Mouse (Mus musculus) forebrain, embryonic 16.5 days (tissue): ENCODE measurements around the gene Has1. TPM values are rescaled to one million over a fixed set of nuclear protein-coding genes. Genes with fewer than 3 reads are reported as not detected.
A peak's percentile ranks its signal among the peaks of the same experiment; 100 is the strongest.

ENCODE experiments used
- ATAC-seq: fragments of 200-750 bp; cut with Nextera tagmentation; 2 replicates; pipeline ENCODE4 v1.8.0; 2017; ENCODE audit warnings: mild to moderate bottlenecking, moderate library complexity
- H3K27ac ChIP-seq: fragments of 300-500 bp; sonication (generic); 2 replicates; pipeline ENCODE4 v1.5.1; 2014; ENCODE audit warnings: low read length, control low read depth
- H3K27me3 ChIP-seq: fragments of 300-500 bp; sonication (generic); replicated peaks from 2 replicates; pipeline ENCODE4 v1.6.1; 2014; ENCODE audit warnings: low read length; ENCODE audit not compliant: control insufficient read depth, insufficient read depth
- H3K36me3 ChIP-seq: fragments of 300-500 bp; sonication (generic); 2 replicates; pipeline ENCODE4 v1.6.1; 2014; ENCODE audit not compliant: control insufficient read depth, insufficient read depth
- H3K4me1 ChIP-seq: fragments of 300-500 bp; sonication (generic); replicated peaks from 2 replicates; pipeline ENCODE4 v1.6.1; 2014; ENCODE audit warnings: low read length; ENCODE audit not compliant: control insufficient read depth, insufficient read depth
- H3K4me2 ChIP-seq: fragments of 300-500 bp; sonication (generic); 2 replicates; pipeline ENCODE4 v1.6.1; 2014; ENCODE audit warnings: mild to moderate bottlenecking, low read length, control low read depth
- H3K4me3 ChIP-seq: fragments of 300-500 bp; sonication (generic); replicated peaks from 2 replicates; pipeline ENCODE4 v1.5.1; 2014; ENCODE audit warnings: mild to moderate bottlenecking, low read length, control low read depth
- H3K9ac ChIP-seq: fragments of 300-500 bp; sonication (generic); replicated peaks from 2 replicates; pipeline ENCODE4 v1.6.1; 2014; ENCODE audit warnings: low read depth, low read length, control low read depth
- H3K9me3 ChIP-seq: fragments of 300-500 bp; sonication (generic); 2 replicates; pipeline ENCODE4 v1.6.1; 2016; ENCODE audit warnings: low read length; ENCODE audit not compliant: control insufficient read depth
- WGBS: fragments of 180-500 bp; shearing (Covaris S2); extraction: QIAGEN DNeasy Blood & Tissue Kit; methylation state at CpG from one replicate; pipeline ENCODE4 v1.1.7; 2014; 5-methylcytosine and 5-hydroxymethylcytosine counted together
- polyA plus RNA-seq: library from polyadenylated mRNA; unstranded; fragments of >200 nt; fragmentation: Nextera tagmentation; extraction: Ambion mirVana; gene quantifications from 2 replicates; pipeline ENCODE4 v1.2.1, GENCODE M21; 2015

Has1 gene
- polyA plus RNA-seq, 1 experiment from 2014 or later: 0.92 TPM

GRCm38 (mm10) chr17:17871697-17872096 lies 16.7 kb upstream of the Has1 start:
- no peak for ATAC-seq
- Histone ChIP-seq H3K4me3 (no peak overlapping the region), H3K9me3 (peaks cover 3% of the 10 kb centered on the region; the same call in 1 of the 2 replicates), H3K27ac (no peak overlapping the region), H3K9ac (no peak overlapping the region), H3K4me2 (no peak overlapping the region), H3K27me3 (no peaks in the 10 kb centered on the region), H3K36me3 (no peaks in the 10 kb centered on the region), H3K4me1 (no peaks in the 10 kb centered on the region)
- 90% methylated on average over 2 of the region's 2 CpGs for WGBS

GRCm38 (mm10) chr17:17870892-17871550 lies 16.0 kb upstream of the Has1 start:
- Histone ChIP-seq H3K4me2 (no peak overlapping the region), H3K27me3 (no peaks in the 10 kb centered on the region), H3K4me3 (no peak overlapping the region), H3K27ac (no peak overlapping the region), H3K9ac (no peak overlapping the region), H3K36me3 (no peaks in the 10 kb centered on the region), H3K4me1 (no peaks in the 10 kb centered on the region), H3K9me3 (peaks cover 3% of the 10 kb centered on the region; the same call in 1 of the 2 replicates)
- ATAC-seq: no peak
- 86% methylated on average over 2 of the region's 2 CpGs for WGBS

GRCm38 (mm10) chr17:17866801-17867469 lies 11.9 kb upstream of the Has1 start:
- no peak overlapping the region for H3K4me2 ChIP-seq
- H3K27me3 ChIP-seq: no peaks in the 10 kb centered on the region
- ATAC-seq: peak; percentile 33; the same call in 1 of the 2 replicates
- 87% methylated on average over 11 of the region's 11 CpGs for WGBS
- no peaks in the 10 kb centered on the region for H3K4me1 ChIP-seq
- no peaks in the 10 kb centered on the region; the same call in 1 of the 2 replicates for H3K36me3 ChIP-seq
- no peak overlapping the region for H3K9ac ChIP-seq
- no peak overlapping the region for H3K27ac ChIP-seq
- no peak overlapping the region for H3K4me3 ChIP-seq
- no peaks in the 10 kb centered on the region for H3K9me3 ChIP-seq

GRCm38 (mm10) chr17:17865168-17865567 lies 10.2 kb upstream of the Has1 start:
- H3K27me3 ChIP-seq: no peaks in the 10 kb centered on the region
- H3K9me3 ChIP-seq: no peaks in the 10 kb centered on the region
- H3K4me3 ChIP-seq: no peak overlapping the region
- no peaks in the 10 kb centered on the region; the same call in 1 of the 2 replicates for H3K36me3 ChIP-seq
- H3K27ac ChIP-seq: no peak overlapping the region
- WGBS: 66% methylated on average over 2 of the region's 2 CpGs
- no peaks in the 10 kb centered on the region for H3K4me1 ChIP-seq
- no peak overlapping the region for H3K9ac ChIP-seq
- no peak for ATAC-seq
- H3K4me2 ChIP-seq: no peak overlapping the region

- no peaks in the 10 kb centered on the region; the same call in 1 of the 2 replicates for H3K36me3 ChIP-seq
- no peaks in the 10 kb centered on the region for H3K27me3 ChIP-seq
- WGBS: 67% methylated on average over 1 of the region's 1 CpGs
- no peak overlapping the region for H3K27ac ChIP-seq
- no peak overlapping the region for H3K4me3 ChIP-seq
- ATAC-seq: no peak
- no peak overlapping the region for H3K9ac ChIP-seq
- no peaks in the 10 kb centered on the region for H3K9me3 ChIP-seq
- H3K4me1 ChIP-seq: no peaks in the 10 kb centered on the region
- no peak overlapping the region for H3K4me2 ChIP-seq
Observed at GRCm38 (mm10) chr17:17862360-17862759, 7.4 kb upstream of the Has1 start.

GRCm38 (mm10) chr17:17860110-17860509 lies 5.1 kb upstream of the Has1 start:
- no peaks in the 10 kb centered on the region for H3K27me3 ChIP-seq
- H3K27ac ChIP-seq: no peak overlapping the region
- H3K4me3 ChIP-seq: no peak overlapping the region
- no peaks in the 10 kb centered on the region; the same call in 1 of the 2 replicates for H3K36me3 ChIP-seq
- no peaks in the 10 kb centered on the region for H3K4me1 ChIP-seq
- H3K4me2 ChIP-seq: no peak overlapping the region
- H3K9me3 ChIP-seq: no peaks in the 10 kb centered on the region
- H3K9ac ChIP-seq: no peak overlapping the region
- no peak for ATAC-seq
- 90% methylated on average over 3 of the region's 3 CpGs for WGBS

- Histone ChIP-seq H3K9me3 (no peaks in the 10 kb centered on the region), H3K36me3 (no peaks in the 10 kb centered on the region), H3K27ac (no peak overlapping the region), H3K9ac (no peak overlapping the region), H3K4me2 (no peak overlapping the region), H3K4me3 (no peak overlapping the region), H3K27me3 (no peaks in the 10 kb centered on the region), H3K4me1 (no peaks in the 10 kb centered on the region)
- ATAC-seq: no peak
- 92% methylated on average over 1 of the region's 1 CpGs for WGBS
Observed at GRCm38 (mm10) chr17:17857446-17857845, 2.4 kb upstream of the Has1 start.

GRCm38 (mm10) chr17:17856612-17857011 lies 1.6 kb upstream of the Has1 start:
- no peak overlapping the region for H3K27ac ChIP-seq
- H3K9ac ChIP-seq: no peak overlapping the region
- no peaks in the 10 kb centered on the region for H3K4me1 ChIP-seq
- no peak for ATAC-seq
- no peak overlapping the region for H3K4me3 ChIP-seq
- H3K27me3 ChIP-seq: no peaks in the 10 kb centered on the region
- H3K36me3 ChIP-seq: no peaks in the 10 kb centered on the region
- H3K4me2 ChIP-seq: no peak overlapping the region
- WGBS: 97% methylated on average over 1 of the region's 1 CpGs
- no peaks in the 10 kb centered on the region for H3K9me3 ChIP-seq

GRCm38 (mm10) chr17:17849906-17850712 lies 4.9 kb downstream of the Has1 start:
- Histone ChIP-seq H3K27me3 (no peaks in the 10 kb centered on the region), H3K9ac (0 out of 2 replicates have a peak overlapping the region, but pooled peaks have one; percentile 17), H3K4me2 (peak overlapping the region; percentile 32), H3K9me3 (no peaks in the 10 kb centered on the region), H3K4me3 (peak overlapping the region; percentile 19), H3K27ac (no peak overlapping the region), H3K4me1 (peaks cover 4% of the 10 kb centered on the region; the same call in 1 of the 2 replicates), H3K36me3 (no peaks in the 10 kb centered on the region)
- WGBS: 24% methylated on average over 55 of the region's 55 CpGs
- ATAC-seq: peak; percentile 41
